Mouse (Mus musculus) neural tube, embryonic 12.5 days (tissue): ENCODE data around the gene Alkbh8. TPM values are rescaled to one million over a fixed set of nuclear protein-coding genes. Genes with fewer than 3 reads are reported as not detected.
"Not testable (repeated sequence)": the region's sequence is repeated elsewhere in the genome, so short reads cannot be mapped to it uniquely, and the experiment has no call there.

Experiments used
- ATAC-seq: fragments of 200-750 bp; cut with Nextera tagmentation; 2 replicates; pipeline ENCODE4 v1.8.0; 2017; ENCODE audit warnings: low read depth, mild to moderate bottlenecking, moderate TSS enrichment, moderate library complexity; ENCODE audit not compliant: low FRiP score
- H3K27ac ChIP-seq: fragments of 300-500 bp; sonication (generic); 2 replicates; pipeline ENCODE4 v1.5.1; 2016
- H3K27me3 ChIP-seq: fragments of 300-500 bp; sonication (generic); replicated peaks from 2 replicates; pipeline ENCODE4 v1.6.1; 2016; ENCODE audit warnings: mild to moderate bottlenecking
- H3K36me3 ChIP-seq: fragments of 300-500 bp; sonication (generic); 2 replicates; pipeline ENCODE4 v1.6.1; 2016; ENCODE audit warnings: mild to moderate bottlenecking
- H3K4me1 ChIP-seq: fragments of 300-500 bp; sonication (generic); 2 replicates; pipeline ENCODE4 v1.6.1; 2016
- H3K4me2 ChIP-seq: fragments of 300-500 bp; sonication (generic); replicated peaks from 2 replicates; pipeline ENCODE4 v1.6.1; 2016; ENCODE audit warnings: mild to moderate bottlenecking
- H3K4me3 ChIP-seq: fragments of 300-500 bp; sonication (generic); 2 replicates; pipeline ENCODE4 v1.5.1; 2016
- H3K9ac ChIP-seq: fragments of 300-500 bp; sonication (generic); 2 replicates; pipeline ENCODE4 v1.6.1; 2016; ENCODE audit warnings: mild to moderate bottlenecking
- H3K9me3 ChIP-seq: fragments of 300-500 bp; sonication (generic); 2 replicates; pipeline ENCODE4 v1.6.1; 2016; ENCODE audit warnings: mild to moderate bottlenecking
- WGBS: fragments of 180-500 bp; shearing (Covaris S2); methylation state at CpG from one replicate; pipeline ENCODE4 v1.1.7; 2016; 5-methylcytosine and 5-hydroxymethylcytosine counted together
- polyA plus RNA-seq: library from polyadenylated mRNA; unstranded; fragments of >200 nt; fragmentation: Nextera tagmentation; extraction: Ambion mirVana; gene quantifications from 2 replicates; pipeline ENCODE4 v1.2.1, GENCODE M21; 2016

The Alkbh8 gene
- polyA plus RNA-seq: 50.7 and 53.0 TPM in 2 replicates

DNA sequence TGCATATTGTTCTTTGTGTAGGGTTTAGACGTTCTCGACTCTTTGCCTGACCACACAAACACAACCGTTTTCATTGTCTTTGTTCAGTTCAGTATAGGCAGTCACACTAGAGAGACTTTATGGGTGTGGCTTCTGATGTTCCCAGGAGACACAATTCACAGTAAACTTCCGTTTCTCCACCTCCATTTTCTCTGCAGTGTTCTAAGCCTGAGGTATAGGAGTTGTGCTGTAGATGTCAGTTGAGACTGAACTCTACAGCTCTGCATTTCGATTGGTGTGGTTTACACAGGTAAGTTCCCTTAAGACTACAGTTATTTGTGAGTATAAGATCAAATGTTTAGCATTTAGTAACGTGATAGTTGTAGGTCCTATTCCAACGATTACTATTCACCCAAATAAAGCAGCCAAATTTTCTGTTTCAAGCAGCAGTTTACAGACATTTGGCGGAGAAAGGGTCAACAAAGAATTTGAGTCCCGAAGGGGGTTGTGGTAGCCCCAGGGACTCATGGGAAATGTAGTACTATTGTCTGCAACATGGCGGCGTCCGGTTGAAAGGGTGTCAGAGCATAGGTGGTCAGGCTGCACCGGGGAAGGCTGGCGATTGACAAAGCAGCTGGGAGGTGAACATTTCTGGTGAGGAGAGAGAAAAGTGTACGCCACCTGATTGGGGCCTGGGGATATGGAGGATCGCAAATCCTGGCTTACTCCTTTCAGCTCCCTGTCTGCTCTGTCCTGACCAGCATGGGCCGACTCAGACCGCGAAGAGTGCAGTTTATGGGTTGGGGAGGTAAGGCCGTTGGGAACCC is at the start of gene Alkbh8:
Gene Alkbh8, plus strand, starts transcription at position 179 of the 806 bp plus-strand sequence.
- H3K9ac ChIP-seq: peak within 1 kb of the TSS; percentile 74
- H3K9me3 ChIP-seq: no peaks in the 10 kb centered on the region
- peak; percentile 97 for ATAC-seq
- WGBS: 3% methylated on average over 20 of the region's 20 CpGs
- peak within 1 kb of the TSS; percentile 50; the same call in 1 of the 2 replicates for H3K27ac ChIP-seq
- H3K36me3 ChIP-seq: peaks cover 8% of the 10 kb centered on the region
- H3K4me2 ChIP-seq: peak within 1 kb of the TSS; percentile 66
- H3K4me3 ChIP-seq: peak within 1 kb of the TSS; percentile 63
- no peaks in the 10 kb centered on the region for H3K27me3 ChIP-seq
- 0 out of 2 replicates have a peak, but pooled peaks cover 4% of the 10 kb centered on the region for H3K4me1 ChIP-seq

GRCm38 (mm10) chr9:3309292-3309836 is 25.6 kb upstream of the Alkbh8 start:
- H3K4me1 ChIP-seq: no peaks in the 10 kb centered on the region
- no peak overlapping the region for H3K27ac ChIP-seq
- no peak overlapping the region for H3K4me3 ChIP-seq
- 0 out of 2 replicates have a peak, but pooled peaks have one; percentile 44 for ATAC-seq
- no peak overlapping the region for H3K4me2 ChIP-seq
- H3K9me3 ChIP-seq: peaks cover 16% of the 10 kb centered on the region; the same call in 1 of the 2 replicates
- H3K9ac ChIP-seq: no peak overlapping the region
- H3K27me3 ChIP-seq: no peaks in the 10 kb centered on the region
- H3K36me3 ChIP-seq: no peaks in the 10 kb centered on the region

- Histone ChIP-seq H3K4me2 (no peak overlapping the region), H3K27ac (no peak overlapping the region), H3K36me3 (no peaks in the 10 kb centered on the region), H3K4me3 (no peak overlapping the region), H3K27me3 (no peaks in the 10 kb centered on the region), H3K9me3 (peaks cover 16% of the 10 kb centered on the region; the same call in 1 of the 2 replicates), H3K4me1 (no peaks in the 10 kb centered on the region), H3K9ac (no peak overlapping the region)
- ATAC-seq: no peak
- 84% methylated on average over 2 of the region's 2 CpGs for WGBS
Observed at GRCm38 (mm10) chr9:3310016-3310415, 24.9 kb upstream of the Alkbh8 start.

DNA sequence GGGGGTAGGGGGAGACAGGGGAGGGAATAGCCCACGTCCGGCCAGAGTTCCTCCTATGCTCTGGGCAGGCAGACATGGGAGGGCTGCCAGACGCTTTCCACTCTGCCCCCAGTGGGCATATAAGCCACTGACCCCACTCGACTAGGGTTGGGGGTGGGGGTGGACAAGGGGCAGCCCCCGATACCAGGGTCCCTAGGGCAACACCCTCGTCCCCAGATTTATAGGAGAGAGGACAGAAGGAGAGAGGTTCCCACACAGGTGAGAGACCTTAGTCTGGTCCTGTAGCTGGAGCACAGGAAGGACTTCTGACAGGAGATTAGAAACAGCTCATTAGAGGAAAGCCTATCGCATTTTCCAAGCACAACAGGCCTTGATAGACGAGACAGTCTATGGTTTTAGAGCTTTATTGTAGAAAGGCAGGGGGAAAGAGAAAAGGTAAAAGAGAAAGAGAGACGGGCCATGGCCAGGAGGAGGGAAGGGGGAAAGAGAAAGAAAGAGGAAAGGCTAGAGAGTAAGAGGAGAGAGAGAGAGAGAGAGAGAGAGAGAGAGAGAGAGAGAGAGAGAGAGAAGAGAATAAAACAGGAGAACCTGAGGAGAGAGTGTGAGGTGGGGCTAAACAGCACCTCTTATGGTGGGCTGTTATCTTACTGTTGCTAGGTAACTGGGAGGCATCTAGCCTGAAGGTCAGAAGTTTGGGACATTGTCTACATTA is 7.4 kb upstream of the Alkbh8 start:
- WGBS: 58% methylated on average over 9 of the region's 9 CpGs
- H3K27ac ChIP-seq, ATAC-seq, H3K9ac ChIP-seq, H3K4me1 ChIP-seq, H3K27me3 ChIP-seq, H3K4me3 ChIP-seq, H3K9me3 ChIP-seq, H3K4me2 ChIP-seq, H3K36me3 ChIP-seq: not testable (repeated sequence)

GRCm38 (mm10) chr9:3328054-3328595 is 6.8 kb upstream of the Alkbh8 start:
- ATAC-seq: no peak

GRCm38 (mm10) chr9:3330319-3330718 is 4.6 kb upstream of the Alkbh8 start:
- no peaks in the 10 kb centered on the region for H3K4me1 ChIP-seq
- no peaks in the 10 kb centered on the region for H3K36me3 ChIP-seq
- no peak overlapping the region for H3K4me2 ChIP-seq
- no peak overlapping the region for H3K27ac ChIP-seq
- no peak overlapping the region for H3K9ac ChIP-seq
- no peaks in the 10 kb centered on the region for H3K27me3 ChIP-seq
- no peak for ATAC-seq
- H3K4me3 ChIP-seq: no peak overlapping the region
- no peaks in the 10 kb centered on the region for H3K9me3 ChIP-seq

More at GRCm38 (mm10) chr9:3328054-3328595, 6.8 kb upstream of the Alkbh8 start:
- WGBS: 65% methylated on average over 3 of the region's 3 CpGs
- H3K36me3 ChIP-seq: no peaks in the 10 kb centered on the region
- no peak overlapping the region for H3K9ac ChIP-seq
- H3K4me2 ChIP-seq: no peak overlapping the region
- no peaks in the 10 kb centered on the region for H3K4me1 ChIP-seq
- no peaks in the 10 kb centered on the region for H3K9me3 ChIP-seq
- H3K27ac ChIP-seq: no peak overlapping the region
- no peak overlapping the region for H3K4me3 ChIP-seq
- H3K27me3 ChIP-seq: no peaks in the 10 kb centered on the region

DNA sequence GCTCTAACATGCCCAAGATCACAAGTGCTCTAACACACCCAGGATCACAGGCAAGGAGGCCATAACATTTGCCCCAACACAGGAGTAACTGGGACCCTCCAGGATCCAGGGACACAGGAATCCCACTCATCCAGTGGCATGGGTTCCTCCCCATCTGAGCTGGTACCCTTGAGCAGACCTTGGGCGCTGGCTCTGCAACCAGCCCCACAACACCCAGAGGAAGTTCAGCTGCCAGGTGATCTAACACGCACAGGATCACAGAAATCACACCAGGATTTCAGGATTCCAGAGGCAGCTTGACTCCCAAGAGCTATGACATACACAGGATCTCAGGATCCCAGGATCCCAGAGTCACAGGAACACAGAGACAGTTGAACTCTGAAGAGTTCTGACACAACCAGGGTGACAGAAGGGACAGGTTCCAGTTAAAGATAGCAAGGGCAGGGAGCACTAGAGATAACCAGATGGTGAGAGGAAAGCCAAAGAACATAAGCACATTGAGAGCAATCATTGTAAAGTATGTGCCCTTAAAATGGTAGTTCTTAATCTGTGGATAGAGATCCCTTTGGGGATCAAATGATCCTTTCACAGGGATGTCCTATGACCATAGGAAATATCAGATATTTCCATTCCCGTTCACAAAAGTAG is 4.1 kb upstream of the Alkbh8 start:
- Histone ChIP-seq H3K9ac (no peak overlapping the region), H3K4me1 (no peaks in the 10 kb centered on the region), H3K9me3 (no peaks in the 10 kb centered on the region), H3K4me3 (no peak overlapping the region), H3K27me3 (no peaks in the 10 kb centered on the region), H3K27ac (no peak overlapping the region), H3K36me3 (no peaks in the 10 kb centered on the region), H3K4me2 (no peak overlapping the region)
- WGBS: 82% methylated on average over 3 of the region's 3 CpGs
- no peak for ATAC-seq

DNA sequence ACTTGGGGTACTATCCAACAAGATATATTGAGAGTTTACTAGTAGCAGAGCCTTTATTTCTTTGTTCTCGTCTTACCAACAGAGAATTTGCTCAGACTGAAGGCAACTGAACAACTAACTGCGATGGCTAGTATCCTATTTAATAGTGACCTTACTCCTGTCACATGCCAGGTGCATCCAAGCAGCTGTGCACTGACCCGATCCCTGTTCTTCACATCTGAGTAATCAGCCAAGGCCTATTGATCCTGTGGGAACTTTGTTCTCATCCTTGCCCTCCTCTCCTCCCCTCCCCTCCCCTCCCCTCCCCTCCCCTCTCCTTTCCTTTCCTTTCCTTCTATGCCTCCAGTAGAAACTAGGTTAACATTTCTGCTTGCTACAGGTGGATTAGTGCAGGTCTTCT is 1.7 kb downstream of the Alkbh8 start:
- H3K36me3 ChIP-seq: peaks cover 15% of the 10 kb centered on the region
- no peaks in the 10 kb centered on the region for H3K9me3 ChIP-seq
- H3K27ac ChIP-seq: no peak overlapping the region
- 88% methylated on average over 3 of the region's 3 CpGs for WGBS
- H3K4me3 ChIP-seq: no peak overlapping the region
- 0 out of 2 replicates have a peak, but pooled peaks cover 4% of the 10 kb centered on the region for H3K4me1 ChIP-seq
- H3K4me2 ChIP-seq: peak overlapping the region; percentile 34
- no peak for ATAC-seq
- H3K27me3 ChIP-seq: no peaks in the 10 kb centered on the region
- H3K9ac ChIP-seq: no peak overlapping the region

- Histone ChIP-seq H3K9me3 (no peaks in the 10 kb centered on the region), H3K4me1 (no peaks in the 10 kb centered on the region), H3K4me2 (no peak overlapping the region), H3K4me3 (no peak overlapping the region), H3K27ac (no peak overlapping the region), H3K27me3 (no peaks in the 10 kb centered on the region), H3K36me3 (peaks cover 47% of the 10 kb centered on the region), H3K9ac (no peak overlapping the region)
- ATAC-seq: no peak
Observed at GRCm38 (mm10) chr9:3345136-3345535, 10.2 kb downstream of the Alkbh8 start.

GRCm38 (mm10) chr9:3345967-3346366 is 11.0 kb downstream of the Alkbh8 start:
- WGBS: 93% methylated on average over 1 of the region's 1 CpGs
- ATAC-seq: no peak
- no peak overlapping the region for H3K4me2 ChIP-seq
- no peaks in the 10 kb centered on the region for H3K9me3 ChIP-seq
- H3K9ac ChIP-seq: no peak overlapping the region
- peaks cover 51% of the 10 kb centered on the region for H3K36me3 ChIP-seq
- no peaks in the 10 kb centered on the region for H3K27me3 ChIP-seq
- H3K4me1 ChIP-seq: no peaks in the 10 kb centered on the region
- no peak overlapping the region for H3K4me3 ChIP-seq
- H3K27ac ChIP-seq: no peak overlapping the region

- 74% methylated on average over 1 of the region's 1 CpGs for WGBS
- Histone ChIP-seq H3K4me2 (no peak overlapping the region), H3K4me1 (no peaks in the 10 kb centered on the region), H3K9ac (no peak overlapping the region), H3K27ac (no peak overlapping the region), H3K36me3 (peaks cover 45% of the 10 kb centered on the region), H3K4me3 (no peak overlapping the region), H3K27me3 (no peaks in the 10 kb centered on the region), H3K9me3 (no peaks in the 10 kb centered on the region)
- ATAC-seq: no peak
Observed at GRCm38 (mm10) chr9:3350056-3350455, 15.1 kb downstream of the Alkbh8 start.

- not testable (repeated sequence) for H3K4me2 ChIP-seq, ATAC-seq, H3K27ac ChIP-seq, H3K9ac ChIP-seq, H3K4me3 ChIP-seq, H3K27me3 ChIP-seq, H3K4me1 ChIP-seq, H3K9me3 ChIP-seq
- peaks cover 16% of the 10 kb centered on the region for H3K36me3 ChIP-seq
- 45% methylated on average over 1 of the region's 1 CpGs for WGBS
Observed at GRCm38 (mm10) chr9:3376323-3376722, 41.4 kb downstream of the Alkbh8 start.
